Mouse (Mus musculus) hematopoietic stem cell, adult 5-6 weeks (primary cell): Measurements from ENCODE around the gene Ergic1. TPM values are rescaled to one million over a fixed set of nuclear protein-coding genes. Genes with fewer than 3 reads are reported as not detected.

Experiments used
- ATAC-seq, 2 experiments: fragments of 125-278 bp in 1 of 2; replicated peaks in 1 of 2; 2 replicates each; pipeline ENCODE4 v1.8.0; 2016 to 2017; ENCODE audit warnings: inconsistent platforms in 2 of 2, mild to moderate bottlenecking in 2 of 2, moderate number of reproducible peaks in 2 of 2, low read depth in 1 of 2, moderate TSS enrichment in 1 of 2; ENCODE audit not compliant: low FRiP score in 2 of 2, poor library complexity in 2 of 2, severe bottlenecking in 2 of 2, insufficient read depth in 1 of 2, low TSS enrichment in 1 of 2
- total RNA-seq: library from RNA; stranded (forward); fragments of 172-1452, 232-1000 nt; gene quantifications from 2 replicates; pipeline ENCODE4 v1.2.3, GENCODE M21; 2017

Ergic1 gene
- total RNA-seq, 1 experiment from 2014 or later, result 67.5 TPM

- no peak for ATAC-seq
These were observed 45.2 kb downstream of the Ergic1 start for GRCm38 (mm10) chr17:26606516-26606915.

- ATAC-seq, result no peak
These were observed 47.1 kb downstream of the Ergic1 start for GRCm38 (mm10) chr17:26608348-26608747.

GRCm38 (mm10) chr17:26608877-26609276 is 47.6 kb downstream of the Ergic1 start:
- no peak for ATAC-seq

DNA sequence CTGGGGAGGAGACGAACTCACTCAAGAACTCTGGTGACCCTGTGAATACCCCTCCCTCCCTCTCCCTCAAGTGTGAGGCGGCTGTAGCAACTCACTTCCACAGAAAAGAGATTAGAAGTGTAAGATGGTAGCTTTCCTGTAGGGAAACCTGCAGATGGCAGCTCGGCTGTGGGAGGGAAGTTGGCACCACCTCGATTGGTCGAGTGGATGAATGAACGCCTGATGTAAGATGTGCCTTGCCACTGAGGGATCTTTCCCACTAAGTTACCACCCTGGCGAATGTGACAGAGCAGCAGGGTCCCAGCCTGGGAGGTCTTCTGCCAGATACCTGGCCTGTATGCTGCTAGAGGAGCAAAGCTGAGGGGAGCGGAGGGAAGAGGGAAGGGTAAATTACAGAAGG is 48.5 kb downstream of the Ergic1 start:
- ATAC-seq, result no peak

DNA sequence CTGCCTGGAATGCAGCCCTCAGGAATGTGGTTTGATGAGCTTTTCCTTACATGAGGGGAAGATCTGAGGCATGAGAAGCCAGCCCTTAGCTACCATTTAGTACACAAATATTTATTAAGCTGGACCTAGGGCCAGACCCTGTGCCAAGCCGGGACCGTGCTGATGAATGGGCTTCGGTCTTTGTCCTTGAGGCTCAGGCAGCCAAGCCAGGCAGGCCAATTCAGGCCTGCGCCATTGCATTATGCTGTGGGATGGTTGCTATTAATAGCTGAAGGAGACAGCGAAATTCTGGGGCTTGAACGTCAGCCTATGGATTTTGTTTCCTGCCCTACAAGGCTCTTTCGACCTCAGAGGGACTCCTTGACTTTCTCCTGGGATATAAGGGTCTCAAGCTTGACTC is 50.0 kb downstream of the Ergic1 start:
- no peak for ATAC-seq

- no peak for ATAC-seq
These were observed 50.6 kb downstream of the Ergic1 start for GRCm38 (mm10) chr17:26611918-26612317.

- ATAC-seq, result no peak
These were observed 53.0 kb downstream of the Ergic1 start for GRCm38 (mm10) chr17:26614286-26614685.

DNA sequence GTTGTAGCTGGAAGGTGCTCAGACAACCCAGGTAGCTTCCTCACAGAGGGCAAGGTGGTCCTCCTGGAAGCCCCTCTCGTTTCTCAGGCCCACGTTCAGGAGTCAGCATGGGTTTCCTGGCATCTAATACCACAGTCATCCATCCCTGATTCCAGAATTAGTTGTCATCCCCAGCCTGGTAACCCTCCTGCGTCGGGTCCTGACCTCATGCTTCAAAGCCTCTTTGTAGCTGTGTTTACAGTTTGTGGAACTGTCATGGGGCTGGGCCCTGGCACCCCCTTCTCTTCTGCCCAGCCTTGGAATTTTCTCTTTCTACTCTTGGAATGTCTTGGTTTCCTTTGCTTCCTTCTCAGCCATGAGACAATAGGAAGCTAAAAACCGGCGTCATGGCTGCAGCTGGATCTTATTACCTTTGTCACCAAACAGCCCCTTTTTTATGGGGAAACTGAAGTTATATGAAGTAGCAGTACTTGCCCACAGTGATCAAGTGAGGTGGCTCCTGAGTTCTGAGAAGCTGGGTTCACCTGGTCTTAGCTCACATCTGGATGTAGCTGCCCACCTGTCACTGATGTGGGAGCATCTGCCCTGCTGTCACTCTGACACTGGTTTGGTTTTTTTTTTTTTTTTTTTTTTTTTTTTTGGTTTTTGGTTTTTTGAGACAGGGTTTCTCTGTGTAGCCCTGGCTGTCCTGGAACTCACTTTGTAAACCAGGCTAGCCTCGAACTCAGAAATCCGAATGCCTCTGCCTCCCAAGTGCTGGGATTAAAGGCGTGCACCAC is 53.6 kb downstream of the Ergic1 start:
- no peak for ATAC-seq

DNA sequence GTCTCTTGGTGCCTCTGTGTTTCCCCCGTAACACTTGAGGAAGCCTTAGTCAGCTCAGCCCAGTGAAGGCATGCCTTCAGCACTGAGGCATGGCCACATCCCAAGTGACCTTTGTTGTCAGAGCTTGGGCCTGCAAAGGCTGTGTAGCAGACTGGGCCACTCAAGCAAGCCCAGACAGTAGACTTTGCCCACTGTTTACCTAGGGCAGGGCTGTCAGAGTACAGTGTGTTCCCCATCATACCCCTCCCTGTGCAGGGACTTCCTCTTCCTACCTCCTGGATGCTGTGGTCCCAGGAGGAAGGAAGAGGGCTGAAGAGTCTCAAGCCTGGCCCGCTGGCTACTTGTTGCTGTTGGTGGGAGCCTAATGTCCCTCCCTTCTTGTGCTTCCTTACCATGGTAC is 55.4 kb downstream of the Ergic1 start:
- peak in 1 of 2 experiments; percentile 58; a peak in 3 of 4 replicates for ATAC-seq

- ATAC-seq, result no peak
These were observed 57.2 kb downstream of the Ergic1 start for GRCm38 (mm10) chr17:26618498-26618897.

- ATAC-seq, result no peak
These were observed 58.3 kb downstream of the Ergic1 start for GRCm38 (mm10) chr17:26619577-26619976.

GRCm38 (mm10) chr17:26620292-26620691 is 59.0 kb downstream of the Ergic1 start:
- ATAC-seq, result no peak

DNA sequence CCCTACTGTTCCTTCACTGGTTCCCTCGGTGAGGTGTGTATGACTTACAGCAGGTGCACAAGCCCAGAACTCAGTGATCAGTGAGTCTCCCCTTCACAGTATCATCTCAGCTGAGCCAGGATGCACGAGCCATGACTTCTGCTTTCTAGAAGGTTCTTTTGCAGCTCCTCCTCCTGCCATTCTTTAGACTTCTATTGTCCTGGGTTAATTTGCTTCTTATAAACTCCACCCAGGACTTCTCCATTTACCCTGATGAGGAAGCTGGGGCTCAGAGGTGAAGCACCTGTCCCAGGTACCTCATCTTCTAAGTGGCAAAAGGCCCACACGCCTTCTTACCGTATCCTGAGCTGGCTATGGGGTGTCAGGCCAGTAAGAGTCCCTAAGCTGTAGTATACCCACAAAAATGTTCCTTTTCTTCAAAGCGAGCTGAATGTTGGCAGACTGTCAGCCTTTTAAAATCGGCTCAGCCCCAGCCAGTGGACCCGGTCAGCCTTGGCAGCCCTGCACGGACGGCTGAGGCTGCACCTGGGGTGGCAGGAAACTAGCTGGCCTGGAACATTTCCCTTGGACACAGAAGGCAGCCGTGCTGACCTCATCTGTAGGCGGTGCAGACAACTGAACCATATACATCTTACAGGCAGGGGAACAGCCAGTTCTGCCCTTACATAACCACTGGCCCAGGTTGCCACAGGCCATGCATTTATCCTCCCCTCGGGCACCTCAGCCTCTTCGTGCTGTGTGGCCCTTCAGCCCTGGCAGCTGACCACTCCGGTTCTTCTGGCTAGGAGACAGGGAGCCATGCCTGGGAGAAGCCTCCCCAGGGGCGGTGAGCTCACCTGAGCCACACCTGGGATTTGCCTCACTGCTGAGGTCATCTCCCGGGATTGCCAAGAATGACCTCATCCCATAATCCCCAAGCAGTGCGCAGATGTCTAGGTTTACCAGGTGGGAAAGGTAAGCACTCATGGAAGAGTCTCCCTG is 59.8 kb downstream of the Ergic1 start:
- peak; percentile 18 to 40; a peak in 1 of 4 replicates for ATAC-seq

DNA sequence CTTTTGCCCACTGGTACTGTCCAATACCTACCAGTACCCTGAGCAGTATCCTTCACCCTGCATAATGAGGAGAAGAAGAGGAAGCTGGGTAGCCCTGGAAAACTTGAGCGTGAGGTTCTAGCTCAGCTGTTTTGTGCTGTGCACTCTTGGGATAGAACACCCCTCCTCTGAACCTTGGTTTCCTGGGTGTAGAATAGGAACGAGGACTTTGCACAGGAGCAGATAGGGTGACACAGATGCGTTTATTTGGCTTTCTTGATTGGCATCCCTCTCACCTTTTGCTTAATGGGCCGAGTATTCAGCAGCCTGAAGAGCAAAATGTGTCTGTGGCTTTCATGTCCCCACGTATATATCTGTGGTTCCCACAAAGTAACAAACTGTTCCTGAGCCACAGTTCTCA is 60.6 kb downstream of the Ergic1 start:
- no peak for ATAC-seq

- no peak for ATAC-seq
These were observed 62.7 kb downstream of the Ergic1 start for GRCm38 (mm10) chr17:26623991-26624390.

DNA sequence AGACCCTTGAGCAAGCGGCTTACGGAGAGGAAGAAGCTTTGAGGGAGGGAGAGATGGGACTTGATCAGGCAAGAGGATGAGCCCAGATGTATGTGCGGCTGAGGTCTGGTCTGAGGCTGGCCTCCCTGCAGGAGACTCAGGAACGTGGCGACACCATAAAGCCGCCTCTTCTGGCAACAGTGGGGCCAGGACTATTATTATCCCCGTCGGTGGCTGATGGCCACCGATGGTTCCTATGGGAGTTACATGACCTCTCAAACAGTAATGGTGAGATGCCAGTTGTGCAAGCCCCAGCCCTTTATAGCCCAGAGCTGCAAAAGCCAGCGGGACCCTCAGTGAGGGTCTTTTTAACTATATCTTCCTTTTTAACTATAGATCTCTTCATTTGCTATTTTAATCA is 63.7 kb downstream of the Ergic1 start:
- no peak for ATAC-seq

GRCm38 (mm10) chr17:26625521-26626010 is 64.3 kb downstream of the Ergic1 start:
- ATAC-seq, result no peak

DNA sequence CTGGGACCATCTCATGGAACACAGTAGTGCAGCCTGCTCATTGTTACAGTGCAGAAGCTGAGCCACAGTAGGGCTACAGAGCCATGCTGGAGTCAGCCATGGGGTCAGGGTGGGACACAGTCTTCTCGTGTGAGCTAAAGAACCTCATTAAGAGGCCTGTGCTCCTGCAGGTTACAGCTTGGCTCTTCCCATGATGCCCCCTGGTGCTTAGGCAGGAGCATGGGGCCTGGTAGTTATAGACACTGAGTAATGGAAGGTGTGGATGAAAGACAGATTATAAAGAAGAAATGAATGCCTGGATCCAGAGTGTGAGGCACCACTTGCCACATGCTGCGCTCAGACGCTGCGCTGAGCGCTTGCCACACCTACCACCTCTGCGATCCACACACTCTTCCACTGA is 67.2 kb downstream of the Ergic1 start:
- no peak for ATAC-seq
